Mouse (Mus musculus): ENCODE measurements around the gene Grifin. TPM values are rescaled to one million over a fixed set of nuclear protein-coding genes. Genes with fewer than 3 reads are reported as not detected.

The Grifin gene
- polyA plus RNA-seq, 1 experiment: 2.7 TPM

DNA sequence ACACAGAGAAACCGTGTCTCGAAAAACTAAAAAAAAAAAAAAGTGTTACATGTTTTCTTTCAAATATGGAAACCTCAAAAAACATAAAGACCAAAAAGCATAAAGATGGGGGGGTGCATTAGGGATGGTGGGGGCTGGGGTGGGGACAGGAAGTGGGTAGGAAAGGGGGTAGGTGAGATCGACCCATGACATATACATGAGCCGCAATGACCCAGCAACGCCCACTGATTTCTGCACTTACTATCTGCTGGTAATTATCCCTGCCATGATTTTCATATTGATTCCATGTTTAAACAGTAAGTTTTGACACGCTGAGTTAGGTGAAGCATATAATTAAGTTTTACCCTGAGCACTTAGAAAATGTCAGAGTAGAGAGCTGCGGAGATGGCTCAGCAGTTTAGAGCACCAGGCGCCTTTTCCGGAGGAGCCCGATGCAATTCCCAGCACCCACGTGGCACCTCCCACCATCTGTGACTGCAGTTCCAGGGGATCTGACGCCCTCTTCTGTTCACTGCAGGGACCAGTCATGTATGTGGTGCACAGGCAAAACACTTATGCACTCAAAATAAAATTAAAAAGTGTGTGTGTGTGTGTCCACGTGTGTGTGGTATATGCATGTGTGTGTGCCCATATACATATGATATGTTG lies 5.5 kb upstream of the Grifin start:
- WGBS: 77% methylated on average over 13 of the region's 13 CpGs
- Histone ChIP-seq H3K27me3 (ENCODE audit: control insufficient read depth, insufficient read depth, low read length) (no peaks in the 10 kb centered on the region), H3K36me3 (ENCODE audit: control insufficient read depth, insufficient read depth, low read length) (no peaks in the 10 kb centered on the region), H3K4me3 (ENCODE audit: control insufficient read depth, insufficient read depth, low read length) (no peak overlapping the region), H3K27ac (ENCODE audit: control insufficient read depth, insufficient read depth, low read length) (no peak overlapping the region), H3K4me1 (replicated peaks; ENCODE audit: control insufficient read depth, insufficient read depth, low read length) (peaks cover 44% of the 10 kb centered on the region)
- no peak for DNase-seq
- TF ChIP-seq POLR2A (IDR thresholded peaks at IDR 0.05; ENCODE audit: control insufficient read depth, extremely low read depth, insufficient read depth, low read length, poor library complexity) (no peak), CTCF (IDR thresholded peaks at IDR 0.05; ENCODE audit: borderline replicate concordance, control insufficient read depth, extremely low read depth, insufficient read depth, low read length, poor library complexity) (no peak)

DNA sequence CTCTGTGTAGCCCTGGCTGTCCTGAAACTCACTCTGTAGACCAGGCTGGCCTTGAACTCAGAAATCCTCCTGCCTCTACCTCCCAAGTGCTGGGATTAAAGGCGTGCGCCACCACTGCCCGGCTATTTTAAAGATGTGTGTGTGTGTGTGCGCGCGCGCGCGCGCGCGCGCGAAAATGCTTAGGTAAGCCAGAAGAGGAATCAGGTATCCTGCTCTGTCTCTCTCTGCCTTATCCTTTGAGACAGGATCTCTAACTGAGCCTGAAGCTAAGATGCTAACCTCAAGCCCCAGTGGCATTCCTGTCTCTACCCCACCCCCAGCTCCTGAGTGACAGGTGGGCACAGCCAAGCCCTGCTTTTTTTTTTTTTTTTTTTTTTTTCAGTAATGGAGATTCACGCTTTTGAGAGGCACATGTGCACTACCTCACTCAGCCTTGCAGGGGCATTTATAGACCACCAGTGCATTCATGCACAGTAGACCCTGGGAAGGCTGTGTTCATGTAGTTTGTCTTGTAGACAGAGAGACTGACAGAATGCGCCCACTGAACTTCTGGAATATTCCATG lies 4.2 kb upstream of the Grifin start:
- Histone ChIP-seq H3K4me1 (replicated peaks; ENCODE audit: control insufficient read depth, insufficient read depth, low read length) (peaks cover 51% of the 10 kb centered on the region), H3K27ac (ENCODE audit: control insufficient read depth, insufficient read depth, low read length) (no peak overlapping the region), H3K4me3 (ENCODE audit: control insufficient read depth, insufficient read depth, low read length) (no peak overlapping the region), H3K27me3 (ENCODE audit: control insufficient read depth, insufficient read depth, low read length) (no peaks in the 10 kb centered on the region), H3K36me3 (ENCODE audit: control insufficient read depth, insufficient read depth, low read length) (no peaks in the 10 kb centered on the region)
- TF ChIP-seq CTCF (IDR thresholded peaks at IDR 0.05; ENCODE audit: borderline replicate concordance, control insufficient read depth, extremely low read depth, insufficient read depth, low read length, poor library complexity) (no peak), POLR2A (IDR thresholded peaks at IDR 0.05; ENCODE audit: control insufficient read depth, extremely low read depth, insufficient read depth, low read length, poor library complexity) (no peak)
- WGBS: 89% methylated on average over 16 of the region's 16 CpGs
- DNase-seq: no peak

DNA sequence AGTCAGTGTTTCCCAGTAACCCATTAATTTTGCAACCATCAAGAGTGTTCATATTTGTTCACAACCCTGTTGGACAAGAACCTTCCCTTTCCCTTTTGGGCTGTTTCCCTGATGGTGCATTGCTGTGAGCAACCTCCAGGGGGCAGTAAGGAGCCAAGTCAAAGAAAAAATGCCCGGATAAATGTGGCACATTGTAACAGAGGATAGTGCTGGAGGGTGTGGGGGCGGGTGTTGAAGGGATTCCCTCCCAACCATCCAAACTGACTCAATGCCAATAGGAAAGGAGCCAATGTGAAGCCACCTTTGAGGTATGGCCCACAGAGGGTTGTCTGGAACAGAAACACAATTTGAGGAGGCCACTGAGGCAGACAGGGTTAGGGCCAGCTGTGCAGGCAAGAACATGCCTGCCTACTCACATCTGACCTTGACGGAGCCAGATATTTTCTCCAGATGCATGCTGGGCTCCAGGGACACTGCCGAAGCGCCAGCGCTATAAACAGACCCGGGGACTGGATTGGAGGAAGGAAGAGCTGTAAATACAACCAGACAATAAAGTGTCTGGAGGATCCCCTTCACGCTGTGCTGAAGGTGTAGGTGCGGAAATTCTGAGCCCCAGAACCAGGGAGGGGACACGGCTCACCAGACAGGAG lies 3.6 kb upstream of the Grifin start:
- TF ChIP-seq POLR2A (IDR thresholded peaks at IDR 0.05; ENCODE audit: control insufficient read depth, extremely low read depth, insufficient read depth, low read length, poor library complexity) (no peak), CTCF (IDR thresholded peaks at IDR 0.05; ENCODE audit: borderline replicate concordance, control insufficient read depth, extremely low read depth, insufficient read depth, low read length, poor library complexity) (peak; percentile 13; the same call in 1 of the 2 replicates)
- no peaks in the 10 kb centered on the region for H3K36me3 ChIP-seq (ENCODE audit: control insufficient read depth, insufficient read depth, low read length)
- peak; percentile 65 for DNase-seq
- peaks cover 53% of the 10 kb centered on the region for H3K4me1 ChIP-seq (replicated peaks; ENCODE audit: control insufficient read depth, insufficient read depth, low read length)
- 44% methylated on average over 10 of the region's 10 CpGs for WGBS
- H3K27me3 ChIP-seq (ENCODE audit: control insufficient read depth, insufficient read depth, low read length): no peaks in the 10 kb centered on the region
- H3K27ac ChIP-seq (ENCODE audit: control insufficient read depth, insufficient read depth, low read length): no peak overlapping the region
- H3K4me3 ChIP-seq (ENCODE audit: control insufficient read depth, insufficient read depth, low read length): no peak overlapping the region

DNA sequence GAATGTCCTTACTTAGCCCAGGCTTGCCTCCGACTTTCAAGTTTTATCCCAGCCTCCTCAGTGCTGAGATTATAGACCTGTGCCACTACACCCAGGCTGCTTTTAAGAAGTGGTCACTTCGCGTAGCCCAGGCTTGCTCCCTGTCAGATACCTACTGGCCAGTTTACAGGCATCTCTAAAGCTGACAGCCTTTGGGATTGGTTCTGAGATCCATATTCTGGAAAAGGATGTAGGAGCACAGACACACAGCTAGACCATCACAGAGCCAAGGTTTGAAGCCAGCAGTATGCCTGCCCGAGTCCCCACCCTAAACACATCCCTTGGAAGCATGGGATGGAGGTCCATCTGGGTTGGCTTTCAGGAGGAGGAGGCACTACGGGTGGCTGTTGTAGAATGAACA lies 2.9 kb upstream of the Grifin start:
- Histone ChIP-seq H3K27ac (ENCODE audit: control insufficient read depth, insufficient read depth, low read length) (peak overlapping the region; percentile 26), H3K4me1 (replicated peaks; ENCODE audit: control insufficient read depth, insufficient read depth, low read length) (peaks cover 55% of the 10 kb centered on the region), H3K4me3 (ENCODE audit: control insufficient read depth, insufficient read depth, low read length) (no peak overlapping the region), H3K27me3 (ENCODE audit: control insufficient read depth, insufficient read depth, low read length) (no peaks in the 10 kb centered on the region), H3K36me3 (ENCODE audit: control insufficient read depth, insufficient read depth, low read length) (no peaks in the 10 kb centered on the region)
- 88% methylated on average over 5 of the region's 5 CpGs for WGBS
- TF ChIP-seq CTCF (IDR thresholded peaks at IDR 0.05; ENCODE audit: borderline replicate concordance, control insufficient read depth, extremely low read depth, insufficient read depth, low read length, poor library complexity) (no peak), POLR2A (IDR thresholded peaks at IDR 0.05; ENCODE audit: control insufficient read depth, extremely low read depth, insufficient read depth, low read length, poor library complexity) (no peak)
- DNase-seq: no peak

DNA sequence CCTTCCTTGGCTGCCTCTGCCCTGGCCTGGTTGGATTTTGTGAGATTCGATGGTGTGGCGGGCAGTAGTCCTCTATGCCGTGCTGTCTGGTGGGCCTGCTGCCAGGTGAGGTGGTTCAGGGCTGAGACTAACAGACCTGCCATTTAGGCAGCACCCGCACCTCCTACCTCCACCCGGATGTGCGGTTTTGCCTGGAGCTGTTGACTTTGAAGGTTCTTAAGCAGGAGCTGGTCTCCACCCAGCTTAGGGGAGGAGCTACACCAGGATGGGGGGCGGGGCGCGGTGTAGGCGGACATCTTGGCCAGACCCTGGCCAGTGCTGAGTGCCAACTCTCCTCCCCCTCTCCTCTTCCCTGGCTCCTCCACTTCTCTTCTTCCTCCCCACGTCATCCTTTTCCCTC lies 2.5 kb upstream of the Grifin start:
- peaks cover 55% of the 10 kb centered on the region for H3K4me1 ChIP-seq (replicated peaks; ENCODE audit: control insufficient read depth, insufficient read depth, low read length)
- no peaks in the 10 kb centered on the region for H3K27me3 ChIP-seq (ENCODE audit: control insufficient read depth, insufficient read depth, low read length)
- TF ChIP-seq CTCF (IDR thresholded peaks at IDR 0.05; ENCODE audit: borderline replicate concordance, control insufficient read depth, extremely low read depth, insufficient read depth, low read length, poor library complexity): no peak
- peak; percentile 55; the same call in 1 of the 2 replicates for TF ChIP-seq POLR2A (IDR thresholded peaks at IDR 0.05; ENCODE audit: control insufficient read depth, extremely low read depth, insufficient read depth, low read length, poor library complexity)
- H3K4me3 ChIP-seq (ENCODE audit: control insufficient read depth, insufficient read depth, low read length): 0 out of 2 replicates have a peak overlapping the region, but pooled peaks have one; percentile 4
- H3K27ac ChIP-seq (ENCODE audit: control insufficient read depth, insufficient read depth, low read length): peak overlapping the region; percentile 31
- DNase-seq: peak; percentile 91
- 15% methylated on average over 11 of the region's 11 CpGs for WGBS
- H3K36me3 ChIP-seq (ENCODE audit: control insufficient read depth, insufficient read depth, low read length): no peaks in the 10 kb centered on the region

DNA sequence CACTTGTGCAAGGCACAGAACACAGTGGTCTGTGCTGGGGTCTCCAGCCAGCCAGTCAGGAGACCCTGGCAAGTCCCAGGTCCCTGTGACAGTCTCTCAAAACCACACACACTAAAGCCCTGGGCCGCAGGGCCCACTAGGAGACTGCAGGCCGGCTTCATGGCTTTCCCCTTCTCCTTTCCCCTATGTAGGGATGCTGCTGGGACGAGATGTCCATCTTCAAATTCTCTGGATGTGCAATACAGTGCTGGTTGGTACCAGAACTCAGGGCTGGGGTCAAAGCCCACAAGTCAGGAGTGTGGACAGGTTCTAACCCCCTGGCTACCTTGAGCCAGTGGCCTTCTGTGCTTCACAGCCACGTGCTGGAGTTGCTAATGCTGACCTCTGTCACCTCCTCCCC lies 1.4 kb upstream of the Grifin start:
- no peak for DNase-seq
- Histone ChIP-seq H3K36me3 (ENCODE audit: control insufficient read depth, insufficient read depth, low read length) (no peaks in the 10 kb centered on the region), H3K4me1 (replicated peaks; ENCODE audit: control insufficient read depth, insufficient read depth, low read length) (peaks cover 55% of the 10 kb centered on the region), H3K27ac (ENCODE audit: control insufficient read depth, insufficient read depth, low read length) (no peak overlapping the region), H3K27me3 (ENCODE audit: control insufficient read depth, insufficient read depth, low read length) (no peaks in the 10 kb centered on the region), H3K4me3 (ENCODE audit: control insufficient read depth, insufficient read depth, low read length) (no peak overlapping the region)
- TF ChIP-seq CTCF (IDR thresholded peaks at IDR 0.05; ENCODE audit: borderline replicate concordance, control insufficient read depth, extremely low read depth, insufficient read depth, low read length, poor library complexity) (no peak), POLR2A (IDR thresholded peaks at IDR 0.05; ENCODE audit: control insufficient read depth, extremely low read depth, insufficient read depth, low read length, poor library complexity) (no peak)
- WGBS: 87% methylated on average over 4 of the region's 4 CpGs

Measured in thymus, adult 2 months (tissue).